In genomic region chr1:160370552-160370951, GRCm38 (mm10) we compare ENCODE assay signal across 10 mouse cellular contexts.
DNase-seq lines count a peak whose midpoint lies in the region; ATAC-seq and TF ChIP-seq lines count a peak whose summit lies in the region.
"Had no signal": no experiment of that assay in that cellular context is flagged by ENCODE, and none has a peak within 500 bp of the region (broad histone marks: within the 10 kb centered on the region; RNA-seq: fewer than 3 reads in every experiment).

No protein-coding gene starts in this region.

- intact Hi-C loops in heart, postnatal 25 days (cut with DNase I), result no loop called here

- WGBS in heart, embryonic 16.5 days, result 17% methylated on average over 1 of the region's 1 CpGs
- WGBS in forebrain, embryonic 15.5 days, result 13% methylated on average over 1 of the region's 1 CpGs
- 52% methylated on average over 1 of the region's 1 CpGs for WGBS in midbrain, postnatal 0 days

- no peak overlapping the region for H3K9ac ChIP-seq in heart, embryonic 16.5 days (ENCODE audit: low read length)
- H3K9ac ChIP-seq in forebrain, embryonic 15.5 days (replicated peaks), result no peak overlapping the region
- H3K9ac ChIP-seq in midbrain, postnatal 0 days (replicated peaks; ENCODE audit: low read length, poor library complexity, severe bottlenecking), result no peak overlapping the region
- H3K9ac ChIP-seq: limb, embryonic 15.5 days; neural tube, embryonic 12.5 days had no signal

- no peak for TF ChIP-seq CTCF in midbrain, postnatal 0 days (IDR thresholded peaks at IDR 0.05)

- peak; percentile 86 for ATAC-seq in heart, embryonic 16.5 days (replicated peaks; ENCODE audit: extremely low read depth, insufficient read depth, low FRiP score)
- ATAC-seq in forebrain, embryonic 15.5 days (replicated peaks), result peak; percentile 74
- ATAC-seq in midbrain, postnatal 0 days (ENCODE audit: low FRiP score), result no peak

- peak overlapping the region; percentile 89 for H3K27ac ChIP-seq in heart, embryonic 16.5 days (ENCODE audit: low read length)
- no peak overlapping the region for H3K27ac ChIP-seq in forebrain, embryonic 15.5 days (replicated peaks)
- no peak overlapping the region for H3K27ac ChIP-seq in midbrain, postnatal 0 days (ENCODE audit: low read depth, low read length)
- H3K27ac ChIP-seq: limb, embryonic 15.5 days; neural tube, embryonic 12.5 days had no signal

- H3K9me3 ChIP-seq in heart, embryonic 16.5 days (replicated peaks; ENCODE audit: control insufficient read depth, low read length), result no peaks in the 10 kb centered on the region
- no peaks in the 10 kb centered on the region for H3K9me3 ChIP-seq in forebrain, embryonic 15.5 days
- H3K9me3 ChIP-seq in midbrain, postnatal 0 days (ENCODE audit: low read length), result no peaks in the 10 kb centered on the region
- H3K9me3 ChIP-seq: limb, embryonic 15.5 days; neural tube, embryonic 12.5 days had no signal

- no peak for DNase-seq in heart, postnatal 25 days (ENCODE audit: low spot score)
- DNase-seq in retina, postnatal 1 day, result peak; percentile 66
- DNase-seq in retina, embryonic 14.5 days (ENCODE audit: low spot score), result no peak
- peak; percentile 21 for DNase-seq in midbrain, postnatal 0 days (ENCODE audit: low spot score)
- no peak for DNase-seq in gastrocnemius, postnatal 25 days
- DNase-seq in gastrocnemius, postnatal 10 days, result no peak

- H3K36me3 ChIP-seq in heart, embryonic 16.5 days (ENCODE audit: control insufficient read depth, insufficient read depth), result no peaks in the 10 kb centered on the region
- H3K36me3 ChIP-seq in forebrain, embryonic 15.5 days, result no peaks in the 10 kb centered on the region
- H3K36me3 ChIP-seq in midbrain, postnatal 0 days (ENCODE audit: insufficient read depth, low read length), result no peaks in the 10 kb centered on the region
- H3K36me3 ChIP-seq: limb, embryonic 15.5 days; neural tube, embryonic 12.5 days had no signal

- H3K4me3 ChIP-seq in heart, embryonic 16.5 days (ENCODE audit: low read length), result no peak overlapping the region
- no peak overlapping the region for H3K4me3 ChIP-seq in forebrain, embryonic 15.5 days
- H3K4me3 ChIP-seq in midbrain, postnatal 0 days (ENCODE audit: low read depth, low read length), result no peak overlapping the region
- H3K4me3 ChIP-seq: limb, embryonic 15.5 days; neural tube, embryonic 12.5 days had no signal

- no peaks in the 10 kb centered on the region for H3K27me3 ChIP-seq in heart, embryonic 16.5 days (ENCODE audit: control insufficient read depth, insufficient read depth, low read length)
- no peaks in the 10 kb centered on the region for H3K27me3 ChIP-seq in forebrain, embryonic 15.5 days
- H3K27me3 ChIP-seq in midbrain, postnatal 0 days (ENCODE audit: insufficient read depth, low read length), result no peaks in the 10 kb centered on the region
- H3K27me3 ChIP-seq: limb, embryonic 15.5 days; neural tube, embryonic 12.5 days had no signal

- H3K4me1 ChIP-seq in heart, embryonic 16.5 days (ENCODE audit: control insufficient read depth, insufficient read depth, low read length), result peaks cover 20% of the 10 kb centered on the region
- peaks cover 9% of the 10 kb centered on the region for H3K4me1 ChIP-seq in forebrain, embryonic 15.5 days
- no peaks in the 10 kb centered on the region for H3K4me1 ChIP-seq in midbrain, postnatal 0 days (ENCODE audit: insufficient read depth, low read length)
- H3K4me1 ChIP-seq: neural tube, embryonic 12.5 days had no signal

- H3K4me2 ChIP-seq in heart, embryonic 16.5 days (ENCODE audit: low read depth, low read length), result no peak overlapping the region
- no peak overlapping the region for H3K4me2 ChIP-seq in forebrain, embryonic 15.5 days (replicated peaks)
- H3K4me2 ChIP-seq in midbrain, postnatal 0 days (ENCODE audit: low read depth, low read length, poor library complexity, severe bottlenecking), result no peak overlapping the region
- H3K4me2 ChIP-seq: limb, embryonic 15.5 days; neural tube, embryonic 12.5 days had no signal

Comparison
In these comparisons a context has a peak if more than half of its experiments do, and no peak if none do; other contexts are left out.
1. DNase-seq: peak in retina, postnatal 1 day (single experiment) and midbrain, postnatal 0 days (single experiment); none in heart, postnatal 25 days (single experiment), retina, embryonic 14.5 days (single experiment), gastrocnemius, postnatal 25 days (single experiment) and gastrocnemius, postnatal 10 days (single experiment).